Mouse (Mus musculus): ENCODE data around the gene Fam135a.
A peak's percentile ranks its signal among the peaks of the same experiment; 100 is the strongest.
"Not testable (repeated sequence)": the region's sequence is repeated elsewhere in the genome, so short reads cannot be mapped to it uniquely, and the experiment has no call there.

Fam135a gene

GRCm38 (mm10) chr1:24073386-24074248 lies 26.5 kb downstream of the Fam135a start:
- DNase-seq (ENCODE audit: extremely low spot score, low read depth, low spot score): no peak

- DNase-seq (ENCODE audit: extremely low spot score, low read depth, low spot score): no peak
Measured at GRCm38 (mm10) chr1:24068830-24069229, 31.3 kb downstream of the Fam135a start.

- DNase-seq (ENCODE audit: extremely low spot score, low read depth, low spot score): no peak
Measured at GRCm38 (mm10) chr1:24066706-24067105, 33.4 kb downstream of the Fam135a start.

GRCm38 (mm10) chr1:24055706-24056105 lies 44.4 kb downstream of the Fam135a start:
- DNase-seq (ENCODE audit: extremely low spot score, low read depth, low spot score): no peak

- DNase-seq (ENCODE audit: extremely low spot score, low read depth, low spot score): no peak
Measured at GRCm38 (mm10) chr1:24046730-24047510, 53.2 kb downstream of the Fam135a start.

- no peak for DNase-seq (ENCODE audit: extremely low spot score, low read depth, low spot score)
Measured at GRCm38 (mm10) chr1:24045627-24046026, 54.5 kb downstream of the Fam135a start.

GRCm38 (mm10) chr1:24043007-24043406 lies 57.1 kb downstream of the Fam135a start:
- no peak for DNase-seq (ENCODE audit: extremely low spot score, low read depth, low spot score)

- no peak for DNase-seq (ENCODE audit: extremely low spot score, low read depth, low spot score)
Measured at GRCm38 (mm10) chr1:24033759-24034423, 66.2 kb downstream of the Fam135a start.

- no peak for DNase-seq (ENCODE audit: extremely low spot score, low read depth, low spot score)
Measured at GRCm38 (mm10) chr1:24010821-24011220, 89.3 kb downstream of the Fam135a start.

GRCm38 (mm10) chr1:24010016-24010415 lies 90.1 kb downstream of the Fam135a start:
- DNase-seq (ENCODE audit: extremely low spot score, low read depth, low spot score): no peak

GRCm38 (mm10) chr1:24007621-24008020 lies 92.5 kb downstream of the Fam135a start:
- no peak for DNase-seq (ENCODE audit: extremely low spot score, low read depth, low spot score)

- DNase-seq (ENCODE audit: extremely low spot score, low read depth, low spot score): peak; percentile 83
Measured at GRCm38 (mm10) chr1:24005070-24005804, 94.9 kb downstream of the Fam135a start, which contains the start of gene Sdhaf4. Sdhaf4 (minus strand) TSS chr1:24005656.

GRCm38 (mm10) chr1:23999318-23999717 lies 100.8 kb downstream of the Fam135a start:
- no peak for DNase-seq (ENCODE audit: extremely low spot score, low read depth, low spot score)

- DNase-seq (ENCODE audit: extremely low spot score, low read depth, low spot score): no peak
Measured at GRCm38 (mm10) chr1:23998866-23999265, 101.3 kb downstream of the Fam135a start.

GRCm38 (mm10) chr1:23998120-23998810 lies 101.9 kb downstream of the Fam135a start:
- no peak for DNase-seq (ENCODE audit: extremely low spot score, low read depth, low spot score)

GRCm38 (mm10) chr1:23997493-23997892 lies 102.6 kb downstream of the Fam135a start:
- no peak for DNase-seq (ENCODE audit: extremely low spot score, low read depth, low spot score)

- DNase-seq (ENCODE audit: extremely low spot score, low read depth, low spot score): no peak
Measured at GRCm38 (mm10) chr1:23995420-23995819, 104.7 kb downstream of the Fam135a start.

GRCm38 (mm10) chr1:23983118-23983517 lies 117.0 kb downstream of the Fam135a start:
- DNase-seq (ENCODE audit: extremely low spot score, low read depth, low spot score): no peak

- no peak for DNase-seq (ENCODE audit: extremely low spot score, low read depth, low spot score)
Measured at GRCm38 (mm10) chr1:23978281-23978680, 121.9 kb downstream of the Fam135a start.

- not testable (repeated sequence) for DNase-seq (ENCODE audit: extremely low spot score, low read depth, low spot score)
Measured at GRCm38 (mm10) chr1:23971159-23971558, 129.0 kb downstream of the Fam135a start.

Measured in hindlimb bud, embryonic 11.5 days (tissue).